Mouse (Mus musculus) cerebral cortex, adult 2 months (tissue): ENCODE measurements around the gene Clec3a.

Experiments used
- WGBS: fragments of 180-500 bp; shearing (Covaris S2); methylation state at CpG from one replicate; pipeline ENCODE4 v1.1.7; 2018; 5-methylcytosine and 5-hydroxymethylcytosine counted together

The Clec3a gene

GRCm38 (mm10) chr8:114417786-114418185 lies at the start of gene Clec3a:
Clec3a (plus strand) TSS chr8:114418086.
- WGBS, result 79% methylated on average over 8 of the region's 8 CpGs

GRCm38 (mm10) chr8:114369038-114369976 lies 48.6 kb upstream of the Clec3a start:
- 29% methylated on average over 27 of the region's 27 CpGs for WGBS

GRCm38 (mm10) chr8:114374390-114374789 lies 43.5 kb upstream of the Clec3a start:
- 87% methylated on average over 6 of the region's 6 CpGs for WGBS

- 86% methylated on average over 3 of the region's 3 CpGs for WGBS
Measured at GRCm38 (mm10) chr8:114384189-114384588, 33.7 kb upstream of the Clec3a start.

- 73% methylated on average over 4 of the region's 4 CpGs for WGBS
Measured at GRCm38 (mm10) chr8:114387494-114387893, 30.4 kb upstream of the Clec3a start.

- WGBS, result 84% methylated on average over 12 of the region's 13 CpGs
Measured at GRCm38 (mm10) chr8:114390465-114391254, 27.2 kb upstream of the Clec3a start.

- WGBS, result 92% methylated on average over 5 of the region's 5 CpGs
Measured at GRCm38 (mm10) chr8:114398326-114398725, 19.6 kb upstream of the Clec3a start.

- 96% methylated on average over 5 of the region's 5 CpGs for WGBS
Measured at GRCm38 (mm10) chr8:114399273-114399672, 18.6 kb upstream of the Clec3a start.

- 76% methylated on average over 7 of the region's 7 CpGs for WGBS
Measured at GRCm38 (mm10) chr8:114401679-114402078, 16.2 kb upstream of the Clec3a start.

GRCm38 (mm10) chr8:114411421-114411820 lies 6.5 kb upstream of the Clec3a start:
- 84% methylated on average over 3 of the region's 3 CpGs for WGBS

GRCm38 (mm10) chr8:114418486-114418885 lies 600 bp downstream of the Clec3a start:
- WGBS, result 80% methylated on average over 5 of the region's 5 CpGs

- WGBS, result 76% methylated on average over 6 of the region's 6 CpGs
Measured at GRCm38 (mm10) chr8:114418904-114419303, 1.0 kb downstream of the Clec3a start.

- WGBS, result 43% methylated on average over 4 of the region's 4 CpGs
Measured at GRCm38 (mm10) chr8:114421544-114421943, 3.7 kb downstream of the Clec3a start.

- 3% methylated on average over 6 of the region's 6 CpGs for WGBS
Measured at GRCm38 (mm10) chr8:114438236-114438635, 20.4 kb downstream of the Clec3a start.

- 0% methylated on average over 54 of the region's 54 CpGs for WGBS
Measured at GRCm38 (mm10) chr8:114439334-114440204, 21.7 kb downstream of the Clec3a start, which contains the start of gene Wwox. Wwox (plus strand) TSS chr8:114439655.

- WGBS, result 21% methylated on average over 5 of the region's 5 CpGs
Measured at GRCm38 (mm10) chr8:114440205-114440589, 22.3 kb downstream of the Clec3a start.

GRCm38 (mm10) chr8:114441616-114442015 lies 23.7 kb downstream of the Clec3a start:
- 89% methylated on average over 4 of the region's 4 CpGs for WGBS

GRCm38 (mm10) chr8:114446884-114447283 lies 29.0 kb downstream of the Clec3a start:
- 93% methylated on average over 7 of the region's 7 CpGs for WGBS

GRCm38 (mm10) chr8:114452278-114452677 lies 34.4 kb downstream of the Clec3a start:
- WGBS, result 87% methylated on average over 8 of the region's 8 CpGs

- 11% methylated on average over 9 of the region's 9 CpGs for WGBS
Measured at GRCm38 (mm10) chr8:114452781-114453221, 34.9 kb downstream of the Clec3a start.

GRCm38 (mm10) chr8:114455302-114455701 lies 37.4 kb downstream of the Clec3a start:
- WGBS, result 92% methylated on average over 8 of the region's 8 CpGs
